Mouse (Mus musculus): ENCODE data around the gene Rrm2. TPM values are rescaled to one million over a fixed set of nuclear protein-coding genes. Genes with fewer than 3 reads are reported as not detected.

The Rrm2 gene
- polyA plus RNA-seq, 1 experiment from 2014 or later, result 439 TPM

- DNase-seq (ENCODE audit: low spot score) (peak; percentile 76), ATAC-seq (ENCODE audit: insufficient number of reproducible peaks, low FRiP score, low TSS enrichment, low read depth) (no peak)
- 37% methylated on average over 5 of the region's 5 CpGs for WGBS
These were observed 1.9 kb downstream of the Rrm2 start for GRCm38 (mm10) chr12:24709831-24710508.

DNA sequence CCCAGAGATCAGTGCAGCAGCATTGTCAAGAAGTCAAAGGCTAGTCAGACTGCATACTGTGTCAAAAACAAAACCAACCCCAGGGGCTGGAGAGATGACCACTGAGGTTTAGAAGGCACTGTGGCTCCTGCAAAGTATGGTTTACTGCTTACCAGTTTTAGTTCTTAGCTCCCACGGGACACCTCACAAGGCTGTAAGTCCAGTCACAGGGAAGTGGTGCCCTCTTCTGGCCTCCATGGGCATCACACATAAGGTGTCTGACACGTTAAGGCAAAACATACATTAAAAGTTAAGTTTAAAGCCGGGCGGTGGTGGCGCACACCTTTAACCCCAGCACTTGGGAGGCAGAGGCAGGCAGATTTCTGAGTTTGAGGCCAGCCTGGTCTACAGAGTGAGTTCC is 2.6 kb downstream of the Rrm2 start:
- WGBS, result 70% methylated on average over 5 of the region's 5 CpGs
- ATAC-seq (ENCODE audit: insufficient number of reproducible peaks, low FRiP score, low TSS enrichment, low read depth) (no peak), DNase-seq (ENCODE audit: low spot score) (peak; percentile 66)
- Histone ChIP-seq H3K4me3 (ENCODE audit: low read depth, low read length) (no peak overlapping the region), H3K27me3 (ENCODE audit: control insufficient read depth, insufficient read depth, low read length) (no peaks in the 10 kb centered on the region), H3K9me3 (ENCODE audit: control insufficient read depth, low read length) (no peaks in the 10 kb centered on the region), H3K27ac (replicated peaks; ENCODE audit: low read depth, low read length) (no peak overlapping the region; the same call in 1 of the 2 replicates), H3K4me2 (ENCODE audit: low read depth, severe bottlenecking) (peak overlapping the region; percentile 66; the same call in 1 of the 2 replicates), H3K36me3 (ENCODE audit: control insufficient read depth, insufficient read depth, low read length) (peaks cover 20% of the 10 kb centered on the region), H3K9ac (ENCODE audit: low read length) (0 out of 2 replicates have a peak overlapping the region, but pooled peaks have one; percentile 5), H3K4me1 (ENCODE audit: control insufficient read depth, insufficient read depth, low read length) (peaks cover 12% of the 10 kb centered on the region; the same call in 1 of the 2 replicates)

More at GRCm38 (mm10) chr12:24709831-24710508, 1.9 kb downstream of the Rrm2 start:
- peak overlapping the region; percentile 66 for H3K4me2 ChIP-seq (ENCODE audit: low read depth, severe bottlenecking)
- peak overlapping the region; percentile 35; the same call in 1 of the 2 replicates for H3K9ac ChIP-seq (ENCODE audit: low read length)
- no peaks in the 10 kb centered on the region for H3K27me3 ChIP-seq (ENCODE audit: control insufficient read depth, insufficient read depth, low read length)
- H3K9me3 ChIP-seq (ENCODE audit: control insufficient read depth, low read length), result no peaks in the 10 kb centered on the region
- peaks cover 12% of the 10 kb centered on the region; the same call in 1 of the 2 replicates for H3K4me1 ChIP-seq (ENCODE audit: control insufficient read depth, insufficient read depth, low read length)
- H3K4me3 ChIP-seq (ENCODE audit: low read depth, low read length), result peak overlapping the region; percentile 90
- peaks cover 20% of the 10 kb centered on the region for H3K36me3 ChIP-seq (ENCODE audit: control insufficient read depth, insufficient read depth, low read length)
- H3K27ac ChIP-seq (replicated peaks; ENCODE audit: low read depth, low read length), result no peak overlapping the region; the same call in 1 of the 2 replicates

DNA sequence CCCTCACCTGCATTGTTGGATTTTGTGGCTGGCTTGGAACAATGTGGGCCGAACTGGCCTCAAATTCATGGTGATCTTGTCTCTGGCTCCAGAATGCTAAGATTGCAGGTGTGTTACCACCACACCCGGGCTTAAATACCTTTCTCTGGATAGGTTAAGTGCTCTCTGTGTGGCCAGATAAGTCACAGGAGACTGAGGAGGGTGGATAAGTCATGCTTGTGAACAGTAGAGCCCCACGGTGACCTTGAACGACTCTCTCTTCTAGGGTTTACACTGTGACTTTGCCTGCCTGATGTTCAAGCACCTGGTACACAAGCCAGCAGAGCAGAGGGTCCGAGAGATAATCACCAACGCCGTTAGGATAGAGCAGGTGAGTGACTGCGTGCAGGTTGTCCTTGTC is 4.4 kb downstream of the Rrm2 start:
- Histone ChIP-seq H3K4me2 (ENCODE audit: low read depth, severe bottlenecking) (no peak overlapping the region), H3K9ac (ENCODE audit: low read length) (no peak overlapping the region), H3K9me3 (ENCODE audit: control insufficient read depth, low read length) (no peaks in the 10 kb centered on the region), H3K4me3 (ENCODE audit: low read depth, low read length) (no peak overlapping the region), H3K27me3 (ENCODE audit: control insufficient read depth, insufficient read depth, low read length) (no peaks in the 10 kb centered on the region), H3K36me3 (ENCODE audit: control insufficient read depth, insufficient read depth, low read length) (peaks cover 20% of the 10 kb centered on the region), H3K4me1 (ENCODE audit: control insufficient read depth, insufficient read depth, low read length) (peaks cover 12% of the 10 kb centered on the region; the same call in 1 of the 2 replicates), H3K27ac (replicated peaks; ENCODE audit: low read depth, low read length) (0 out of 2 replicates have a peak overlapping the region, but pooled peaks have one; percentile 26)
- ATAC-seq (ENCODE audit: insufficient number of reproducible peaks, low FRiP score, low TSS enrichment, low read depth), result no peak
- 88% methylated on average over 8 of the region's 8 CpGs for whole genome bisulfite sequencing
- peak; percentile 20 for DNase-seq (ENCODE audit: low spot score)

DNA sequence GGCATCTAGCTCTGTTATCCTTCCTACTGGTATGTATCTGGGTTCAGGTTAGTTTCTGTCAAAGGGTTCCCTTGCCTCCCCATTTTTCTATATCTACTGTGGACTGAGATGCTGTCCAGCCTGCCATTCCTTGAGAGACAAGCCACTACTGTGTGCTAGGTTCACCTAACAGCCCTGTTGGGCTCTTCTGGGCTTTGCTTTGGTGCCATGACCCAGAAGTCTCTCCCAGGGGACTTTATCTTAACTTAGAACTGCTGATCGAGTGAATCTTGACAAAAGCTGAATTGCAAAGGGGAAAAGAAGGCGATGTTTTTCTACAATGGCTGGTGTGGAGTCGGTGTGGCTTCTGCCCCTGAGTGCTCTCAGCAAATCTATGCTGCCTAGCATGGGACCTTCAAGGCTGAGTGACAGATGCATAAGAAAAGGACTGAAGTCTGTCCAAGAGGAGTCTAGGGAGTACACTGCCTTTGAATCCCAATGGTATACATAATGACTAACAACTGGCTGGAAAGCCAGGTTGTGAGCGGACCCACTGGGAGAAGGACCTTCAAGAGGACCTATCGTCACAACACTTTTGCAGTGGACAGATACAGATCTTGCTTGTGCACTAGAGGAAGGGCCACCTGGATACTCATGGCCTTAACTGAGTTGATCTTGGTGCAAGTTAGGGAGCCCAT is 6.7 kb downstream of the Rrm2 start:
- no peak overlapping the region for H3K9ac ChIP-seq (ENCODE audit: low read length)
- 83% methylated on average over 5 of the region's 5 CpGs for whole genome bisulfite sequencing
- no peak overlapping the region for H3K4me3 ChIP-seq (ENCODE audit: low read depth, low read length)
- H3K36me3 ChIP-seq (ENCODE audit: control insufficient read depth, insufficient read depth, low read length), result peaks cover 20% of the 10 kb centered on the region
- no peak overlapping the region for H3K4me2 ChIP-seq (ENCODE audit: low read depth, severe bottlenecking)
- H3K9me3 ChIP-seq (ENCODE audit: control insufficient read depth, low read length), result no peaks in the 10 kb centered on the region
- DNase-seq (ENCODE audit: low spot score), result no peak
- H3K4me1 ChIP-seq (ENCODE audit: control insufficient read depth, insufficient read depth, low read length), result peaks cover 15% of the 10 kb centered on the region; the same call in 1 of the 2 replicates
- no peak for ATAC-seq (ENCODE audit: insufficient number of reproducible peaks, low FRiP score, low TSS enrichment, low read depth)
- H3K27ac ChIP-seq (replicated peaks; ENCODE audit: low read depth, low read length), result no peak overlapping the region
- H3K27me3 ChIP-seq (ENCODE audit: control insufficient read depth, insufficient read depth, low read length), result no peaks in the 10 kb centered on the region

GRCm38 (mm10) chr12:24715268-24715896 is 7.3 kb downstream of the Rrm2 start:
- WGBS, result 70% methylated on average over 2 of the region's 2 CpGs

GRCm38 (mm10) chr12:24716721-24717301 is 8.8 kb downstream of the Rrm2 start:
- ATAC-seq (ENCODE audit: insufficient number of reproducible peaks, low FRiP score, low TSS enrichment, low read depth), result peak; percentile 49; the same call in 1 of the 2 replicates
- 53% methylated on average over 4 of the region's 4 CpGs for WGBS
- Histone ChIP-seq H3K4me3 (ENCODE audit: low read depth, low read length) (no peak overlapping the region), H3K4me2 (ENCODE audit: low read depth, severe bottlenecking) (no peak overlapping the region), H3K9me3 (ENCODE audit: control insufficient read depth, low read length) (no peaks in the 10 kb centered on the region), H3K4me1 (ENCODE audit: control insufficient read depth, insufficient read depth, low read length) (peaks cover 2% of the 10 kb centered on the region; the same call in 1 of the 2 replicates), H3K9ac (ENCODE audit: low read length) (no peak overlapping the region), H3K36me3 (ENCODE audit: control insufficient read depth, insufficient read depth, low read length) (peaks cover 8% of the 10 kb centered on the region), H3K27ac (replicated peaks; ENCODE audit: low read depth, low read length) (no peak overlapping the region), H3K27me3 (ENCODE audit: control insufficient read depth, insufficient read depth, low read length) (no peaks in the 10 kb centered on the region)
- DNase-seq (ENCODE audit: low spot score), result peak; percentile 68

More at GRCm38 (mm10) chr12:24715268-24715896, 7.3 kb downstream of the Rrm2 start:
- peaks cover 19% of the 10 kb centered on the region for H3K36me3 ChIP-seq (ENCODE audit: control insufficient read depth, insufficient read depth, low read length)
- DNase-seq (ENCODE audit: low spot score) (no peak), ATAC-seq (ENCODE audit: insufficient number of reproducible peaks, low FRiP score, low TSS enrichment, low read depth) (no peak)
- H3K27ac ChIP-seq (replicated peaks; ENCODE audit: low read depth, low read length), result no peak overlapping the region
- H3K27me3 ChIP-seq (ENCODE audit: control insufficient read depth, insufficient read depth, low read length), result no peaks in the 10 kb centered on the region
- H3K4me1 ChIP-seq (ENCODE audit: control insufficient read depth, insufficient read depth, low read length), result peaks cover 13% of the 10 kb centered on the region; the same call in 1 of the 2 replicates
- no peak overlapping the region for H3K4me3 ChIP-seq (ENCODE audit: low read depth, low read length)
- no peak overlapping the region for H3K9ac ChIP-seq (ENCODE audit: low read length)
- H3K9me3 ChIP-seq (ENCODE audit: control insufficient read depth, low read length), result no peaks in the 10 kb centered on the region
- H3K4me2 ChIP-seq (ENCODE audit: low read depth, severe bottlenecking), result no peak overlapping the region

GRCm38 (mm10) chr12:24723434-24723833 is 15.4 kb downstream of the Rrm2 start:
- H3K4me3 ChIP-seq (ENCODE audit: low read depth, low read length), result no peak overlapping the region
- H3K9ac ChIP-seq (ENCODE audit: low read length), result no peak overlapping the region
- WGBS, result 46% methylated on average over 2 of the region's 2 CpGs
- DNase-seq (ENCODE audit: low spot score) (no peak), ATAC-seq (ENCODE audit: insufficient number of reproducible peaks, low FRiP score, low TSS enrichment, low read depth) (no peak)
- H3K9me3 ChIP-seq (ENCODE audit: control insufficient read depth, low read length), result no peaks in the 10 kb centered on the region
- H3K36me3 ChIP-seq (ENCODE audit: control insufficient read depth, insufficient read depth, low read length), result no peaks in the 10 kb centered on the region
- H3K4me1 ChIP-seq (ENCODE audit: control insufficient read depth, insufficient read depth, low read length), result peaks cover 14% of the 10 kb centered on the region
- peak overlapping the region; percentile 78; the same call in 1 of the 2 replicates for H3K27ac ChIP-seq (replicated peaks; ENCODE audit: low read depth, low read length)
- H3K4me2 ChIP-seq (ENCODE audit: low read depth, severe bottlenecking), result no peak overlapping the region
- no peaks in the 10 kb centered on the region for H3K27me3 ChIP-seq (ENCODE audit: control insufficient read depth, insufficient read depth, low read length)

DNA sequence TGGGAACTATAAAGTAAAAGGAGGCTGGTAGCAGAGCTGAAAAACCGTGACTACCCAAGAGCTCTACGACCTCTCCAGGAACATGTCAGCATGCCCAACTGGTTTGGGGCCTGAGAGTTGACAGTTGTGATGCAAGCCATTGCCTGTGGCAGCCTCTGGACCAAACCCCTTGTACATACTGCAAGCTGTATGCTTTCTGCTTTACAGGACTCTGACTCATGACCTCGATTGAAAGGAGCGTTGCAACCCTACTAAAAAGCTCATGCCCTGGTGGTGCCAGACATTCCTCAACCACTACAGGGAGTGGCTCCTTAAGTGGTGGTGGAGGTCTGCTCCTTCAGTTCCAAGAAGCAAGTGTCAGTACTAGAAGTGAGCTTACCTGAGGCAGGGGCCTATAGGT is 15.8 kb downstream of the Rrm2 start:
- H3K4me3 ChIP-seq (ENCODE audit: low read depth, low read length), result no peak overlapping the region
- H3K36me3 ChIP-seq (ENCODE audit: control insufficient read depth, insufficient read depth, low read length), result no peaks in the 10 kb centered on the region
- no peaks in the 10 kb centered on the region for H3K9me3 ChIP-seq (ENCODE audit: control insufficient read depth, low read length)
- 46% methylated on average over 4 of the region's 4 CpGs for WGBS
- no peak for DNase-seq (ENCODE audit: low spot score)
- peak overlapping the region; percentile 78 for H3K27ac ChIP-seq (replicated peaks; ENCODE audit: low read depth, low read length)
- no peaks in the 10 kb centered on the region for H3K27me3 ChIP-seq (ENCODE audit: control insufficient read depth, insufficient read depth, low read length)
- H3K9ac ChIP-seq (ENCODE audit: low read length), result no peak overlapping the region; the same call in 1 of the 2 replicates
- H3K4me1 ChIP-seq (ENCODE audit: control insufficient read depth, insufficient read depth, low read length), result peaks cover 14% of the 10 kb centered on the region
- peak overlapping the region; percentile 16; the same call in 1 of the 2 replicates for H3K4me2 ChIP-seq (ENCODE audit: low read depth, severe bottlenecking)
- ATAC-seq (ENCODE audit: insufficient number of reproducible peaks, low FRiP score, low TSS enrichment, low read depth), result peak; percentile 51; the same call in 1 of the 2 replicates

Measured in limb, embryonic 11.5 days (tissue).